Mouse (Mus musculus) brain, embryonic 18.5 days (tissue): Measurements from ENCODE around the gene Vwa3a.

ENCODE experiments used
- DNase-seq: peaks from one replicate; pipeline ENCODE4 v3.0.0-alpha.2; 2012; ENCODE audit warnings: low read depth, low spot score

The Vwa3a gene

DNA sequence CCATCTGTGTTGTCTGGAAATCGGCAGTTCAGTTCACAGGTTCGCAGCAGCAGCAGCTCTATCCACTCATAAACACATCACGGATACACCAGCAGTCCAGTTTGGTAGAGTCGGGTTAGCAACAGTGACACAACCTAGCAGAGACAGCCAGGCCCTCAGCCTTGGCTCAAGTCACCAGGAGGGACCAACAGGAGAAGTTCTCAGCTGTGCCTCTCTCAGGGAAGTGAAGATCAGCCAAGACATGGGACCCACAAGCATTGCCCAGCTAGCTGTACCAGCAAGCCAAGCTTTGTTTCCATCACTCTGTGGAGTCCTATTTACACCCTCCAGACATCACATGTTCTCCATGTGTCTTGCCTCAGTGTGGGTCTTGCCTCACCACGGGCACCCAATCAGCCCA is 7.7 kb downstream of the Vwa3a start:
- no peak for DNase-seq

DNA sequence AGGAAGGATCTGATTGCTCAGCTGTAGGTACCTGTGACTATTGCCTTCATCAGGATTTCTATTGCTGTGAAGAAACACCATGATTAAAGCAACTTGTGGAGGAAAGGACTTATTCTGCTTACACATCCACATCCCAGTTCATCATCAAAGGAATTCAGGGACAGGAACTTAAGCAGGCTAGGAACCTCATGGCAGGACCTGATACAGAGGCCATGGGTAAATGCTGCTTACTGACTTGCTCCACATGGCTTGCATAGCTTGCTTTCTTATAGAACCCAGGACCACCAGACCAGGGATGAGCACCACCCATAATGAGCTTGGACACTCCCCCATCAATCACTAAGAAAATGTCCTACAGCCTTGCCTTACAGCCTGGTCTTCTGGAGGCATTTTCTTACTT is 9.4 kb downstream of the Vwa3a start:
- DNase-seq, result no peak

DNA sequence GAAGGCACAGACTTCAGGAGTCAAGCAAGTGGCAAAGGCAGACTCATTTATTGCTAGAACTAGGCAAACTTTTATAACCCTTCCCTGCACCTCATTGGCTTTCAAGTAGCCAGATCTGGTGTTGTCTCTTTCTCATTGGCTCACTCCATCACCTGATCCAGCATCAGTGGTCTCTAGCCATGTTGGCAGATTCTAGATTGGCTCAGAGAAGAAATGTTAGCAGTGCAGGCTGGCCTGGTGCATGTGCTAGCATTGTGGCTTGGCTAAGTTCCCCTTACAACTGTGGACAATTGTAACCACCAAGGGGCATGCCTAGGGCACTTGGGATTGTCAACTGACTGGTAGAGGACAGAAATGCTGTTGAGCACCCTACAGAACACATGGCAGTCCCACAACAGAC is 12.2 kb downstream of the Vwa3a start:
- DNase-seq, result no peak

DNA sequence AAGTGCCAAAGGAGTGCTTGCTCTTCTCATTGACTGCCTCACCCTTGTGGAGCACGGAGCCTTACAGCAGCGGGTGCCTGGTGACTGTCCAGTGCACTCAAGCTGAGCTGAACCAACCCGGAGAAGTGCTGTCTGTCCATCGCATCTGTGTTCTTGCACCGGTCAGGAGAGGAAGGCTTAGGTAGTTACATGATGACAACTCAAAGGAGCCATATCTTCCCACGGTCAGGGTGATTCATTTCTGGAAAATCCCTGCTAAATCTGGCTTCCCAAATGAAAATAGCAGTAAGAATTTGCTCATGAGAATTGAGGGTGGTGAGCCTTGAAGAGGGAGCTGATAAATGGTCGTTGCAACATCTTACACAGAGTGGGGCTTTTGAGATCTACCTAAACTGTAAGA is 12.8 kb downstream of the Vwa3a start:
- no peak for DNase-seq

DNA sequence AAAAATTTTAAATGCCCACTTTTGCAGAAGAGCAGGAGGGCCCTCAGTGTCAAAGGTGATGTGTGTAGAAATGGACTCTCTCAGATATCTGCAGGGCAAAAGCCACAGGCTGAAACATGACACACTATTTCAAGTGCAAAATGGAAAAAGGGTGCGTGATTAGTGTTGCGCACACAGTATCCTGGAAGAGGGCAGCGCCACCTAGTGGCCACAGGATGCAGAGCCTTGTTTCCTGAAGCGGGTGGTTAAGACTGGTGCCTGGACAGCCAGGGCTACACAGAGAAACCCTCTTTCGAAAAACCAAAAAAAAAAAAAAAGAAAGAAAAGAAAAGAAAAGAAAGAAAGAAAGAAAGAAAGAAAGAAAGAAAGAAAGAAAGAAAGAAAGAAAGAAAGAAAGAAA is 15.6 kb downstream of the Vwa3a start:
- DNase-seq, result peak; percentile 57

DNA sequence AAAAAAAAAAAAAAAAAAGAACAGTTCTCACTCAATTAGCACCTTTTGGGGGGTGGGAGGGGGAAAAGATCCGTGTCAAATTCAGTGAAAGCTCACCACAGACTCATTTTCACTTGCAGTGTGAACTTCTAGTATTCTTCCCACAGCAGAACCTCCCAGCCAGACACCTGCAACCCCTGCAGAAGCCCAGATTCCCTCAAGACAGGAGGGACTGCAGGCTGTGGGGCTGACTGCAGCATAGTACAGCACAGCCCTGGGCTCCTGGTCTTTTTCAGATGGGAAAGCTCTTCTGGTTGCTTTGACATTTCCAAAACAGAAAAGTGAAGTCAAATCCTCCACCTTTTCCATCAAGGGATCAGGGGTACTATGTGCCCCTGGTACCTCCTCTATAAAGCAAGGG is 28.3 kb downstream of the Vwa3a start:
- no peak for DNase-seq

DNA sequence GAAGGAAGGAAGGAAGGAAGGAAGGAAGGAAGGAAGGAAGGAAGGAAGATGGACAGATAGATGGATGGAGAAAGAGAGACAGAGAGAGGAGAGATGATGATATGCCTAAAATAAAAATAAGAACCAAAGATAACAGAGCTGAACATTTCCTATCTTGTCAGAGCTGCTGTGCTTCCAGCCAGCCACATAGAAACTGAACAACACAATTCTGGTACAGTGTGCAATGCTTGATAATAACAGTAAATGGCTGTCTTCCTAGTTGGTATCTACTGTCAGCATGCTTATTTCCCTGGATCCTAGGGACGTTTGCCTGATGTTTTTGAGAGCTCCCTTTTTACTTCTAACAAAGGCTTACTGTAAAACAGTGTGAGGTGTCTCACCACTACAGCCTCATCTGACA is 32.3 kb downstream of the Vwa3a start:
- no peak for DNase-seq

DNA sequence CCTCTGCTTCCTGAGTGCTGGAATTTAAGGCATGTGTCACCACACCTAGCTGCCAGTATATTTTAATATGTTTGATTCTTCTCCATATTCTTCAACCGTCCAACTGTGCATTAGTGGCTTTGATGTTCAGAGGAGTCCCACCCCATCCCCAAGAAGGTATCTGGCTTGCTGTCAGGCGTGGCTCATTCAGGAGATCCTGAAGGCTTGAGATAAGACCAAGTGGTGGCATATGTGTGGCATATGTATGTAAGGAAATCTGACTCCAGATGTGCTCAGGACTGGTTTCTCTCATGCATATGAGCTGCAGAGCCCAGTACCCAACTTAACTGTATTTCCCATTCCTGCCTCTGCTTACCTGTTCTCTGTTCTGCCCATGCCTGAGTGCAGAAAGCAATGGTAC is 38.9 kb downstream of the Vwa3a start:
- no peak for DNase-seq

DNA sequence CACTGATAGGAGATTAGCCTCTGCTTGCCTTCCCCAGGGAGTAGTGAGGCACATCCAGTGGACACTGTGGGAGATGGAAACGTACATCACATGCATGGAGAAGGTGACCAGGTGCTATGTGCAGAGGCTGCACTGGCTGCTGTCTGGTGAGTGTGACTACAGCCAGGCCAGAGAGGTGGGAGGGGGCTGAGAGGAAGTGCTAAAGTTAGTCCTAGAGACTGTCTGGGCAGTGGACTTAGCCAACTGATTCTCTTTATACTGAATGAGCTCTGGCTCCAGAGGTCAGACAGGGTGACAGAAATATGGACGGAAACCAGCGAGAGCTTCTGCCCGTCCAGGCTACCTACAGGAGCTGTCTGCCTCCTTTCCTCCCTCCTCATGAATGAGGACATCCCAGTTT is 56.4 kb downstream of the Vwa3a start:
- no peak for DNase-seq

DNA sequence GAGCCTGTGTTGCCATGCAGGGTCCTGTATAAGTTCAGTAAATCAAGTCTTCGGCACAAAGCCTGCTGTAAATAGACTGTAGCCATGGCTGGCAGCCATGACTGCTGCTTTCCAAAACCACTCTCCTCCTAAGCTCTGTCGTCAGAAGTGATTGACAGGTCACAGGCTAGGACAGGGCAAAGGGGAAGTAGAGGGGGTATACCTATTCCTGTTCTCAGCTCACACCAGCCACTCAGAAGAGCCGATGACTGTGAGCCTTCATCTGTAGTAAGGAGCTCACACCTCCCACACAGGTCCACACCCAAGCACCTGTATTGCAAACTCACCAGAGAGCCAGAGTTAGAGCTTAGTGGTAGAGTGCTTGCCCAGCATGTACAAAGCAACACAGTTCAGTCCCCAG is 57.3 kb downstream of the Vwa3a start:
- no peak for DNase-seq

DNA sequence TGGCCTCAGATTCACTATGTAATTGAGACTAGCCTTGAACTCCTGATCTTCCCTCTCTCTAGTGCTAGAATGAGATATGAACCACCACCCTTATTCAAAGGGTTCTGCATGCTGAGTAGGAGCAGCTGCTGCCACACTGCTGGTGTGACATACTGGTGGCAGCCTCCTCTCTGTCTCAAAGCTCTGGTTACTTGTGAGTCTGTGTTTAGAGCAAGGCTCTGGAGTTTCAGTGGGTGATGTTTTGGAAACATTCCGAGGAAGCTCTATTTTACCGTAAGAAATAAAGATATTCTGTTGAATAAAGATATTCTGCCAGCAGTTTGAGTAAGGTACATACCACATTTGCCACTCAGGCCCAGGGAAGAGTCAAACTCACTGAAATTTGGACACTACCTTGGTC is 64.2 kb downstream of the Vwa3a start:
- no peak for DNase-seq

DNA sequence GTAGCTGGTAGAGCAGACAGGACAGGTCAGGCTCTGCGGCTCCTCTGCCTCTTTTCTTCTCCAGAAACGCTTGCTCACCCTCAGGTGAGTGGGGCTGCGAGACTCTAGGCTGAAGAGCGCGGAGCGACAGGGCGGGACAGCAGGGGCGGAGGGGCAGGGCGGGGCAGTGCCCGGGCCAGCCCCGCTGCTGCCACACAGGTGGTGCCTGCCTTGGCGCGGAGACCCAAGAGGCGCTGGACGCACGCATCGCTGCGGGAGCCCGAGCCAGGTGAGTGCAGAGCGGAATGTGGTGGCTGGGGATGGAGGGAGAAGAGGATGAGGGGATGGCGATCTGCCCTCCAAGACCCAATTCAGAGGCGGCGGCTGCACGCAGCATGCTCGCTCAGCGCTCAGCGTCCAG is 70.6 kb downstream of the Vwa3a start:
- no peak for DNase-seq

DNA sequence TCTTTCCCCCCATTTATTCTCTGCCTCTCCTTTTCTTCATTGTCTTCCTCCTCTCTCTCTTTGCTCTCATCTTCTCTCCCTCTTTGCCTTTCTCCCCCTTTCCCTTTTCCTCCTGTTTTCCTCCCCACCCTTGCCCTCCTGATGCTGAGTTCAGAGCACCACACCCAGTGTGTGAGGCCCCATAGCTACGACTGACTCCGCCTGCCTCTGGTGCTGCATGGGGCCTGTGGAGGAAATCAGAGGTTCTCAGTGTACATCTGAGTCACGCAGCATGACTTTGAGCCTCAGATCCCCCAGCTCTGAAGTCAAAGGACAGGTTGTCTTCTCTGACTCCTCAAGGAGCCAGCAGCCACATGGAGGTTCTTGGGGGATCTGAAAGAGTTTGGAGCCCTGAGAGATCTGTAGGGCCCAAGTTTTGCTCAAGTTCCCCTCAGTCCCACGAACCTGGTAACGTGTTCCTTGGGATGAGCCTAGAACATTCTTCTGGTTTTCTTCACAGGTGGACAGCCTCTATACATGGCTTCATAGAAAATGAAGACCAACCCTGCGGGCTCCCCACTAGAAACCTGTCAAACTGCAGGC is 72.8 kb downstream of the Vwa3a start, which contains the start of gene Gm5737:
TSS of gene Gm5737 (plus strand) at position 532 of the 582 bp plus-strand sequence.
- no peak for DNase-seq

DNA sequence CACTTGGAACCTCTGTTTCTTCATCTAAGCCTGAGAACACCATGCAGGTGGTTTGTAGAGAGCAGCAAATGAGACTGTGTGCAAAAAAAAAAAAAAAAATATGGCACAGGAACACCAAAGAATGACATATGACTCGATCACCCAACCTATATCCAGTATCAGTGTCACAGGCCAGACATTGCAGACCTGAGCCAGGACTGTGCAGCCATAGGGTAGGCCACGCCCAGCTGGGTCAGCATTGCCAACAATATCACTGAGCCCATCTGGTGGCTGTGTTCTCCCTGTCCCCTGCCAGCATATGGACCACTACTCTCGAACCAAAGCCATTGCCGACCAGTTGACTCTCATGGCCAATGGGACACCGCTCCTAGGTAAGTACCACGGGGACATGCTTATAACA is 78.4 kb downstream of the Vwa3a start:
- DNase-seq, result no peak

DNA sequence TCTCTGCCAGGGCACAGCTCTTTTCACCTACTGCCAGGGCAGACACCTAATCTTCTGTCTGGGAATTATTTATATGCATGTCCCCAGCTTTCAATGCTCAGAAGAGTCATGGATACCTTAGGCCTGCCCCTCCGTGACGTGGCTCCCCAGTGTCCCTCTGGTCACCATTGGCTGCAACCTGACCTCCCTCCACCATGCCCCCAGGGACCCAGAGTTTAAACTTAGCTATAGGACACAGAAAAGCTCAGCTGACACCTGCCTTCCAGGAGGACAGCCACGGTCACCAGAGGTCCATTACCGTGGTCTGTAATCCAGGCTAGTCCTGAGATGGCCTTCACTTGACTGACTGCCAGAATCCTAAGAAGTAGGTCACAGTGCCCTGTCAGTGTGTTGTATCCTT is 80.3 kb downstream of the Vwa3a start:
- DNase-seq, result no peak

DNA sequence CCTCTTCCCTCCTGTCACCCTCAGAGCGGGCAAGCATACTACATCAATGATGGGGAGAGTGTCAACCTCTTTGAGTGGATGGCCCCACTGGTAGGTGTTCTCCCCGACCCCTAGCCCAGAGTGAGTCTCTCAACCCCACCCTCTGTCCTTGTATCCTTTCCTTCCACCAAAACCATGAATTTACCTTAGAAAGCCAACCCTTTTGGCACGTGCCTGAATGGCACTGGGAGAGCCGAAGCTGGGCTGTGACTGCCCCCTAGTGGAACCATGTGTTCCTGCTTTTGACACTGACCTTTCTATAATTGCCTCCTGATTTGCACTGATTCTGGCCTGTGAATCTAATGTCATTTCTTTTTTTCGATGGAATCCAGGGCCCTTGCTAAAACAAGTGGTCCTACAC is 84.1 kb downstream of the Vwa3a start:
- no peak for DNase-seq

DNA sequence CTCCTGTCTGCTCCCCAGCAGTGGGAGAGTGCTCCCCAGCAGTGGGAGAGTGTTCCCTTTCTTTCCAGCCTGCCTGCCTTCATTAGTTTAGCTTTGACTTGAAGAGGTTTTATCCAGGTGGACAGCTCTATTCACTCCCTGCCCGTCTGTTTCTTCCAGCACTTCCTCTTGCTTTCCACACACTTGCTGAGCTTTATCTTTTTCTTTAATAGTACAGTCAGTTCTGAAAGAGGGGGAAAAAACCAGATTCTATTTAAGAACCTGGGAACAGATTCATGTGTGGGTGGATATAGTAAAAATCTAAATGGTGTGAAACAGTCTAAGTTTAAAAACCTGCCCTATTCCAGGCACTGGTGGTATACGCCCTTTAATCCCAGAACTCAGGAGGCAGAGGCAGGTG is 86.0 kb downstream of the Vwa3a start:
- no peak for DNase-seq

DNA sequence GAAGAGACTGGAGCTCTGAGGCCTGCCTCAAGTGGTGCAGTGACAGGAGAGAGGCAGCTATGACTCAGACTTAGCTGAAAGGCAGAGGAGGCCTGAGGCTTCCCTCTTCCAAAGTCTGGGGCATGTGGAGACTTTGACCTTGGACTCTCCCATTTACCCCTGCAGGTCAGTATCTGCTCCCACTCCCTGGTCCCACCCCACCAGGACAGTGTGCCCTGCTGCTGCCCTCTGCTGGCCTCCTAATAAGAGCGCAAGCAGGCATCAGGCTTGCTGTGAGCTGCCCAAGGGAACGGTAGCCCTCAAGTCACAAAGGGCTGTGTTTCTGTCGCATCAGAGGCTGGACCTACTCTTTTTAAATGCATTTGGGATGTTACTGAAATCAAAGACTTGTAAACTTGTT is 87.3 kb downstream of the Vwa3a start:
- no peak for DNase-seq

DNA sequence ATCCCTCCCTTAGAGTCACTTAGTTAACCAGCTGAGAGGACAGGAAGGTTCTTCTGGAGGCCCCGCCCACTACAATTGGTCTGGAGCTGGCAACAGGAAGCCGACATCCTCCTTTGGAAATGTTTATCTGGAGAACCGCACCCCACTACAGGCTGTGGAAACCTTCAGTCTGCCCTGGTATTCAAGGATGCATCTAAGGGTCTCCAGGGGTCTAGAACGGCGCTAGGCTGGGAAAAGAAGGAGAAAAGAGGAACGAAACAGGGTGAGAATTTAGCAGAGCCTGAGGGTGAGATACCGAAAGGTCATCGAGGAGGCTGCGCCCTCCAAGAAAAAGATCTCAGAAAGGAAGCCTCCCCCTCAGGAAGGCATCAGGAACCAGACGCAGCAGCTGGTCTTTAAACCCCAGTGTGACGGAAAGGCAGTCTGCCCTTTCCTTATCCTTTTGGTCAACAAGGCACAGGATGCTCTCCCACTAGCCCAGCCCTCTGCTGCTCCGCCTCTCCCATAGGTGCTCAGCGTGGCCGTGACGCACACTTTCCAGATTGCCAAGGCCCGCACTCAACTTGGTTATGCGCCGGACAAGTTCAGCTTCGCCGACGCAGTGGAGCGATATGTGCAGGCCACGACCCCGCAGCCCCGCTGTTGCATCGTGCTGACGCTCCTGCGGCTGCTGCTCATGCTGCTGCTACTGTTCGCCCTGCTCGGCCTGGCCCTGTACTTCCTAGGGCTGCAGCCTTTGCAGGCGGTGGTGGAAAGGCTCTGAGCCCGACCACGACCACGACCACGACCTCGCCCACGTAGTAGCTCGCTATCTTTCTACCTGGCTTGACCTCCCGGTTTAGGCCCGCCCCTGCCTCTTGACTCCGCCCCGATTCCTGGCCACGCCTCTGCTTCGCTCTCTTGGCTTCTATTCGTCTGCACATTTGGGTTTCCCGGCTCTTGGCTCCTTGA is 91.6 kb downstream of the Vwa3a start:
- DNase-seq, result no peak

DNA sequence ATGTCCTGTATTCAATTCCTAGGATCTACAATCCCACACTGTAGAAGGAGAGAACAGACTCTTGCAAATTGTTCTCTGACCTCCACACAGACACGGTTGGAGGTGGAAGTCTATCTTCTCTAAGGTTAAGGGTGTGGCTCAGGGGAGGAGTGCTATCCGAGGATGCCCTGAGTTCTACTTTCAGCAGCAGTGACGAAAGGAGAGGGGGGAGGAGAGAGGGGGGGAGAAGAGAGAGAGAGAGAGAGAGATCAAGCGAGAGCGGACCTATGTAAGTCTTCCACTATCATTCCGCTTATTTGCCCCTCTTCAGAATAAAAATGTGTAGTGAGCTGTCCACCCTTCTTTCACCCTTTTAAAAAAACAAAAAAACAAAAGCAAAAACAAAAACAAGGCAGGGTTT is 95.3 kb downstream of the Vwa3a start:
- no peak for DNase-seq

DNA sequence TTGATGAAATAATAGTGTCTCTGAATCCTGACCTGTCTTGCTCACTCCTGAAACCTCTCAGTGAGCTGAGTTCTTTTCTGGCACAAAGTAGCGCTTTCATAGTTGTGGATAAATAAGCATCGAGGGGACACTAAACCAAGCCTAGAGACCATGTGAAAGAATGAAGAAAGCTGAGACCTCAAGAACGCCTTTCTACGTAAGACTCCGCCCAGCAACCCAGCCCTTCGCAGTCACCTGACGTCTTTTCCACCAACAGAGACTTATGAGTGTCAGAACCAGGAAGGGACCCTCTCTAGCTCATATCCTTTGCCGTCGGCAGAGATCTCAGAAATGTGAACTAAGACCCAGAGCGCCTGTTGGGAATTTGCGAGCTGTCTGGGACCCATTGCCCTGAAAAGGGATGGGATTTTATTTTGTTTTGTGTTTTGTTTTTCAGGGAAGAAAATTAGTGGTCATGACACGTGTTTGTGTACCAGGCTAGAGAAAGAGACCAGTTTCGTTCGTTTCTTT is 95.8 kb downstream of the Vwa3a start:
- peak; percentile 74 for DNase-seq

DNA sequence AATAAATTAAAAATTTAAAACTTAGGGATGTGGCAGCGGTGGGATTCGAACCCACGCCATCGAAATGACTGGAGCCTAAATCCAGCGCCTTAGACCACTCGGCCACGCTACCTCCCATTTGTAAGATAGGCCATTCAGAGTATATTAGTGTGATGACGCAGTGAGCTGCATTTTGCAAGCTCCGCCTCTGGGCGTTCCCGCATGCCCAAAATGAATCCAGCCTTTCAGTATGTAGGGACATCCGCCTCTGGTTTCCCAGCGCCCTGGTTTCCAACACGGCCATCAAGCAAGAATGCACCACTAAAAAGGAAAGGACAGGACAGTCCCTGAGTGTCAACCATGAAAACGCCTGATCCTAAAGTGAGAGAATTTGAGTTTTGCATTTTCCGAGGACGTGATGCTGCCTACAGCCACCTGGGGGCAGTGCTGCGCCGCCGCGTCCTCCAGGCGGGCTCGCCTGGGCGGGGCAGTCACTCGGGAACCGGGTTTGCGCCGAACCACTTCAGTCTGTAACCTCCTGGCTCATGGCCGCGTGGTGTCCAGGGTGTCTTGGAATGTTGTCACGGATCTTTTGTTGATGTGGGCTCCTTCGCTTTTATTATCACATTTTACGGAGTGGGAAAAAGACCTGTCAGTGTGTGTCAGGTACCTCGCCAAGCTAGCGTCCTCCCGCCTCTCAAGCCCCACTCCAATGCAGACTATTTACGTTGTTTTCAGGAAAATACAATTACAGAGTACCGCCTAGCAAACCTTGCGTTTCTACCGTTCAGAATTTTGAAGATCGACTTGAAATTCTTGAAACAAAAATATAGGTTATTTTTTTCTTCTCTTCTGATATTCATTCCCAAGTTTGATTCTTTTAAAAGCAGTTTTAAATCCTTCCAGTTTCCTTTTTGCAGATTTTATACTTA is 96.6 kb downstream of the Vwa3a start:
- DNase-seq, result peak; percentile 93
